ENCODE assay signal across 8 mouse cellular contexts in genomic region chr10:81176466-81177271, GRCm38 (mm10). TPM values are rescaled to one million over a fixed set of nuclear protein-coding genes. Genes with fewer than 3 reads are reported as not detected.
DNase-seq lines count a peak whose midpoint lies in the region; ATAC-seq and TF ChIP-seq lines count a peak whose summit lies in the region.

Gene Eef2 (plus strand): TSS chr10:81176631.

- H3K4me3 ChIP-seq in brown adipose tissue, adult 24 weeks (ENCODE audit: insufficient read depth, low read depth, low read length) = peak within 1 kb of the TSS; percentile 85
- H3K4me3 ChIP-seq in heart, embryonic 13.5 days = peak within 1 kb of the TSS; percentile 95
- peak within 1 kb of the TSS; percentile 100 for H3K4me3 ChIP-seq in liver, embryonic 11.5 days (ENCODE audit: low read depth, low read length)
- peak within 1 kb of the TSS; percentile 99 for H3K4me3 ChIP-seq in myocyte

- H3ac ChIP-seq in myocyte (ENCODE audit: control insufficient read depth, insufficient read length) = peak within 1 kb of the TSS; percentile 76

- H3K27ac ChIP-seq in brown adipose tissue, adult 24 weeks (replicated peaks; ENCODE audit: low read depth, low read length) = peak within 1 kb of the TSS; percentile 88
- H3K27ac ChIP-seq in heart, embryonic 13.5 days (replicated peaks) = peak within 1 kb of the TSS; percentile 93
- peak within 1 kb of the TSS; percentile 92 for H3K27ac ChIP-seq in liver, embryonic 11.5 days (ENCODE audit: low read depth, low read length)

- no peaks in the 10 kb centered on the region; the same call in 1 of the 2 replicates for H3K4me1 ChIP-seq in brown adipose tissue, adult 24 weeks (ENCODE audit: control insufficient read depth, insufficient read depth, insufficient read length, low read length)
- H3K4me1 ChIP-seq in heart, embryonic 13.5 days = peaks cover 69% of the 10 kb centered on the region
- H3K4me1 ChIP-seq in liver, embryonic 11.5 days (replicated peaks; ENCODE audit: control insufficient read depth, insufficient read depth, low read length) = peaks cover 41% of the 10 kb centered on the region

- peak within 1 kb of the TSS; percentile 98 for H3K4me2 ChIP-seq in heart, embryonic 13.5 days
- peak within 1 kb of the TSS; percentile 99 for H3K4me2 ChIP-seq in liver, embryonic 11.5 days
- peak within 1 kb of the TSS; percentile 99 for H3K4me2 ChIP-seq in myocyte (ENCODE audit: low read depth)

- WGBS in heart, embryonic 13.5 days = under 1% methylated on average over 77 of the region's 77 CpGs
- under 1% methylated on average over 77 of the region's 77 CpGs for WGBS in liver, embryonic 11.5 days

- no peaks in the 10 kb centered on the region for H3K27me3 ChIP-seq in heart, embryonic 13.5 days (replicated peaks)
- H3K27me3 ChIP-seq in liver, embryonic 11.5 days (replicated peaks; ENCODE audit: control insufficient read depth, insufficient read depth, low read length) = no peaks in the 10 kb centered on the region
- no peaks in the 10 kb centered on the region for H3K27me3 ChIP-seq in myocyte (ENCODE audit: control insufficient read depth, insufficient read depth, insufficient read length)

- H3K79me2 ChIP-seq in myocyte (ENCODE audit: control insufficient read depth, insufficient read depth) = peaks cover 39% of the 10 kb centered on the region

- peaks cover 46% of the 10 kb centered on the region for H3K36me3 ChIP-seq in heart, embryonic 13.5 days
- peaks cover 45% of the 10 kb centered on the region for H3K36me3 ChIP-seq in liver, embryonic 11.5 days (ENCODE audit: control insufficient read depth, insufficient read depth, low read length)
- H3K36me3 ChIP-seq in myocyte (ENCODE audit: control insufficient read depth, insufficient read depth) = peaks cover 42% of the 10 kb centered on the region

- no peaks in the 10 kb centered on the region for H3K9me3 ChIP-seq in heart, embryonic 13.5 days
- no peaks in the 10 kb centered on the region for H3K9me3 ChIP-seq in liver, embryonic 11.5 days (ENCODE audit: control insufficient read depth, low read length)

- ATAC-seq in CD4-positive, CD25-positive, alpha-beta regulatory T cell, adult 4 months = peak; percentile 73
- ATAC-seq in erythroid progenitor cell, adult 5-6 weeks (replicated peaks; ENCODE audit: low FRiP score, poor library complexity, severe bottlenecking) = peak; percentile 78
- peak; percentile 83 for ATAC-seq in heart, embryonic 13.5 days (ENCODE audit: extremely low read depth, insufficient number of reproducible peaks, low FRiP score, low TSS enrichment)
- peak; percentile 77 for ATAC-seq in liver, embryonic 11.5 days (replicated peaks; ENCODE audit: low FRiP score)

- H3K9ac ChIP-seq in heart, embryonic 13.5 days = peak within 1 kb of the TSS; percentile 99
- peak within 1 kb of the TSS; percentile 100 for H3K9ac ChIP-seq in liver, embryonic 11.5 days (ENCODE audit: low read depth, low read length)

- peak; percentile 100 for DNase-seq in kidney, postnatal 10 days
- DNase-seq in liver, embryonic 11.5 days (ENCODE audit: low spot score) = peak; percentile 96
- peak; percentile 100 for DNase-seq in spleen, postnatal 4 days (ENCODE audit: low spot score in 2 of 2)

- TF ChIP-seq POLR2A in myocyte (IDR thresholded peaks at IDR 0.05; ENCODE audit: insufficient read length, low read depth) = peak; percentile 97

TF ChIP-seq in myocyte, 11 proteins besides CTCF, POLR2A, EP300 and RAD21:
- TF ChIP-seq REST (IDR thresholded peaks at IDR 0.05; ENCODE audit: insufficient read depth, insufficient read length) (peak; percentile 35), MYOD1 (IDR thresholded peaks at IDR 0.05; ENCODE audit: control insufficient read depth in 1 of 3, insufficient read length in 2 of 3, low read depth in 2 of 3) (peak in 1 of 3 experiments; percentile 59), TCF3 (IDR thresholded peaks at IDR 0.05; ENCODE audit: insufficient read length, low read depth) (no peak), USF1 (IDR thresholded peaks at IDR 0.05; ENCODE audit: low read depth) (peak; percentile 97), CEBPB (IDR thresholded peaks at IDR 0.05; ENCODE audit: insufficient read depth, poor library complexity, severe bottlenecking) (no peak), E2F4 (IDR thresholded peaks at IDR 0.05; ENCODE audit: insufficient read depth) (no peak), MYOG (IDR thresholded peaks at IDR 0.05; ENCODE audit: control insufficient read depth in 1 of 3, insufficient read depth in 1 of 3, insufficient read length in 2 of 3, low read depth in 2 of 3) (peak in 2 of 3 experiments; percentile 1 to 39), SRF (IDR thresholded peaks at IDR 0.05; ENCODE audit: control insufficient read depth, insufficient read length, low read depth) (peak; percentile 64), TCF12 (IDR thresholded peaks at IDR 0.05; ENCODE audit: insufficient read depth, poor library complexity, severe bottlenecking) (no peak), POLR2AphosphoS2 (IDR thresholded peaks at IDR 0.05; ENCODE audit: insufficient read length, low read depth) (peak; percentile 98), MAX (IDR thresholded peaks at IDR 0.05; ENCODE audit: low read depth) (no peak)

RNA-seq across cellular contexts. Expression of gene Eef2, which starts in this region (rescaled TPM):
- 1,000 to 10,000 TPM in 1 of 2 experiments, 100 to 1,000 TPM in 1; 934 to 1,665 TPM for polyA plus RNA-seq in CD4-positive, CD25-positive, alpha-beta regulatory T cell, adult 4 months (2017; shearing (Covaris generic))
- polyA plus RNA-seq in brown adipose tissue, adult 24 weeks (2012; ENCODE audit: insufficient read depth, insufficient read length, missing spikeins) = 538 and 581 TPM in 2 replicates
- 267 and 296 TPM in 2 replicates for total RNA-seq in erythroid progenitor cell, adult 5-6 weeks (2015; ENCODE audit: low replicate concordance)
- 399 and 622 TPM in 2 replicates for total RNA-seq in erythroid progenitor cell, adult 5-6 weeks (2017; ENCODE audit: low replicate concordance)
- 393 and 411 TPM in 2 replicates for polyA plus RNA-seq in heart, embryonic 13.5 days (2015; fragmentation: Nextera tagmentation; extraction: Ambion mirVana)
- polyA plus RNA-seq in liver, embryonic 11.5 days (2014; fragmentation: Nextera tagmentation; extraction: Ambion mirVana) = 626 and 647 TPM in 2 replicates
- polyA plus RNA-seq in myocyte (2012; fragmentation: generic; extraction: Trizol) = 3,891 TPM

Comparison
In these comparisons a context has a peak if more than half of its experiments do, and no peak if none do; other contexts are left out.
1. Peak in every context shown above with its lines: DNase-seq, ATAC-seq, H3K4me3 ChIP-seq and H3K27ac ChIP-seq.